Mouse (Mus musculus) brown adipose tissue, adult 24 weeks (tissue): ENCODE measurements around the gene Nol9. TPM values are rescaled to one million over a fixed set of nuclear protein-coding genes. Genes with fewer than 3 reads are reported as not detected.
A peak's percentile ranks its signal among the peaks of the same experiment; 100 is the strongest.

Experiments
- H3K27ac ChIP-seq: fragments of 200-500 bp; replicated peaks from 2 replicates; pipeline ENCODE4 v1.5.1; 2012; ENCODE audit warnings: low read depth, mild to moderate bottlenecking, low read length
- H3K4me1 ChIP-seq: fragments of 200-500 bp; 2 replicates; pipeline ENCODE4 v1.6.1; 2012; ENCODE audit warnings: low read length, mixed read lengths; ENCODE audit not compliant: control insufficient read depth, insufficient read depth, insufficient read length
- H3K4me3 ChIP-seq: fragments of 200-500 bp; 2 replicates; pipeline ENCODE4 v1.5.1; 2012; ENCODE audit warnings: low read depth, mild to moderate bottlenecking, low read length, moderate library complexity; ENCODE audit not compliant: insufficient read depth
- polyA plus RNA-seq: library from polyadenylated mRNA; stranded (reverse); fragments of >200 nt; gene quantifications from 2 replicates; pipeline ENCODE4 v1.2.4, GENCODE M21; 2012; ENCODE audit not compliant: missing spikeins, insufficient read depth, insufficient read length

The Nol9 gene
- polyA plus RNA-seq, 1 experiment, result 5.0 TPM

- Histone ChIP-seq H3K27ac (no peak overlapping the region), H3K4me1 (peaks cover 8% of the 10 kb centered on the region; the same call in 1 of the 2 replicates), H3K4me3 (no peak overlapping the region)
These were observed 29.1 kb downstream of the Nol9 start for GRCm38 (mm10) chr4:152068166-152068724.

GRCm38 (mm10) chr4:152069245-152069644, 30.1 kb downstream of the Nol9 start:
- Histone ChIP-seq H3K4me3 (no peak overlapping the region), H3K4me1 (peaks cover 8% of the 10 kb centered on the region; the same call in 1 of the 2 replicates), H3K27ac (no peak overlapping the region)

GRCm38 (mm10) chr4:152070494-152071396, 31.6 kb downstream of the Nol9 start:
- Histone ChIP-seq H3K4me3 (no peak overlapping the region), H3K27ac (no peak overlapping the region), H3K4me1 (peaks cover 8% of the 10 kb centered on the region; the same call in 1 of the 2 replicates)

- Histone ChIP-seq H3K4me1 (peaks cover 8% of the 10 kb centered on the region; the same call in 1 of the 2 replicates), H3K27ac (peak within 1 kb of the TSS; percentile 24; the same call in 1 of the 2 replicates), H3K4me3 (0 out of 2 replicates have a peak within 1 kb of the TSS, but pooled peaks have one; percentile 15)
These were observed 33.0 kb downstream of the Nol9 start, which contains the start of gene Plekhg5 for GRCm38 (mm10) chr4:152072121-152072601. Gene Plekhg5 (plus strand): TSS chr4:152072498.

- no peak overlapping the region for H3K4me3 ChIP-seq
- peak overlapping the region; percentile 24; the same call in 1 of the 2 replicates for H3K27ac ChIP-seq
- H3K4me1 ChIP-seq, result peaks cover 8% of the 10 kb centered on the region; the same call in 1 of the 2 replicates
These were observed 33.5 kb downstream of the Nol9 start for GRCm38 (mm10) chr4:152072655-152073054.

- Histone ChIP-seq H3K4me1 (peaks cover 8% of the 10 kb centered on the region; the same call in 1 of the 2 replicates), H3K4me3 (0 out of 2 replicates have a peak overlapping the region, but pooled peaks have one; percentile 15), H3K27ac (no peak overlapping the region; the same call in none of the 2 replicates)
These were observed 34.6 kb downstream of the Nol9 start for GRCm38 (mm10) chr4:152073715-152074114.

- Histone ChIP-seq H3K4me3 (no peak overlapping the region), H3K27ac (no peak overlapping the region), H3K4me1 (peaks cover 8% of the 10 kb centered on the region; the same call in 1 of the 2 replicates)
These were observed 35.4 kb downstream of the Nol9 start for GRCm38 (mm10) chr4:152074548-152074947.

GRCm38 (mm10) chr4:152077191-152077590, 38.1 kb downstream of the Nol9 start:
- no peak overlapping the region for H3K4me3 ChIP-seq
- 0 out of 2 replicates have a peak, but pooled peaks cover 4% of the 10 kb centered on the region for H3K4me1 ChIP-seq
- peak overlapping the region; percentile 39; the same call in 1 of the 2 replicates for H3K27ac ChIP-seq

GRCm38 (mm10) chr4:152078105-152078530, 39.0 kb downstream of the Nol9 start:
- Histone ChIP-seq H3K4me1 (no peaks in the 10 kb centered on the region), H3K4me3 (no peak overlapping the region), H3K27ac (peak overlapping the region; percentile 39; the same call in 1 of the 2 replicates)

GRCm38 (mm10) chr4:152079261-152079660, 40.1 kb downstream of the Nol9 start:
- H3K4me3 ChIP-seq, result no peak overlapping the region
- no peaks in the 10 kb centered on the region; the same call in 1 of the 2 replicates for H3K4me1 ChIP-seq
- H3K27ac ChIP-seq, result no peak overlapping the region

- Histone ChIP-seq H3K27ac (no peak overlapping the region), H3K4me3 (no peak overlapping the region), H3K4me1 (no peaks in the 10 kb centered on the region; the same call in 1 of the 2 replicates)
These were observed 40.8 kb downstream of the Nol9 start for GRCm38 (mm10) chr4:152079931-152080330.

GRCm38 (mm10) chr4:152083611-152084220, 44.6 kb downstream of the Nol9 start:
- no peak overlapping the region for H3K27ac ChIP-seq
- H3K4me3 ChIP-seq, result no peak overlapping the region
- peaks cover 7% of the 10 kb centered on the region for H3K4me1 ChIP-seq

GRCm38 (mm10) chr4:152084616-152085015, 45.5 kb downstream of the Nol9 start:
- peaks cover 7% of the 10 kb centered on the region for H3K4me1 ChIP-seq
- no peak overlapping the region for H3K4me3 ChIP-seq

GRCm38 (mm10) chr4:152086505-152087210, 47.5 kb downstream of the Nol9 start:
- peaks cover 7% of the 10 kb centered on the region for H3K4me1 ChIP-seq

More at GRCm38 (mm10) chr4:152084616-152085015, 45.5 kb downstream of the Nol9 start:
- no peak overlapping the region for H3K27ac ChIP-seq

More at GRCm38 (mm10) chr4:152086505-152087210, 47.5 kb downstream of the Nol9 start:
- H3K27ac ChIP-seq, result 0 out of 2 replicates have a peak overlapping the region, but pooled peaks have one; percentile 41
- peak overlapping the region; percentile 97 for H3K4me3 ChIP-seq
